Mouse (Mus musculus) E14TG2a.4 (cell line): ENCODE measurements around the gene Cep170b.

Source experiments
- H3K27me3 ChIP-seq: 2 replicates; pipeline ENCODE4 v1.6.1; 2014; ENCODE audit warnings: low read length, control low read depth; ENCODE audit not compliant: insufficient read depth
- H3K36me3 ChIP-seq: 2 replicates; pipeline ENCODE4 v1.6.1; 2014; ENCODE audit warnings: low read length, control low read depth; ENCODE audit not compliant: insufficient read depth
- H3K4me1 ChIP-seq: replicated peaks from 2 replicates; pipeline ENCODE4 v1.6.1; 2014; ENCODE audit warnings: low read depth, low read length, control low read depth
- H3K4me3 ChIP-seq: replicated peaks from 2 replicates; pipeline ENCODE4 v1.5.1; 2014; ENCODE audit warnings: mild to moderate bottlenecking, low read length
- H3K9me3 ChIP-seq: 2 replicates; pipeline ENCODE4 v1.6.1; 2014; ENCODE audit warnings: low read length, control low read depth
- CTCF ChIP-seq: conservative IDR thresholded peaks from 2 replicates; pipeline ENCODE4 v1.5.1; 2014; ENCODE audit warnings: low read length
- NANOG ChIP-seq: IDR thresholded peaks from 2 replicates; pipeline ENCODE4 v1.6.1; 2014; ENCODE audit warnings: borderline replicate concordance, low read length, mixed read lengths
- POU5F1 ChIP-seq: IDR thresholded peaks from 2 replicates; pipeline ENCODE4 v1.6.1; 2014; ENCODE audit warnings: low read length, borderline replicate concordance

Gene Cep170b

GRCm38 (mm10) chr12:112769031-112769430 is 48.8 kb downstream of the Cep170b start:
- Histone ChIP-seq H3K4me1 (peaks cover 23% of the 10 kb centered on the region), H3K9me3 (no peaks in the 10 kb centered on the region), H3K4me3 (no peak overlapping the region), H3K27me3 (0 out of 2 replicates have a peak, but pooled peaks cover 8% of the 10 kb centered on the region), H3K36me3 (no peaks in the 10 kb centered on the region)
- TF ChIP-seq NANOG (no peak), CTCF (no peak), POU5F1 (no peak)

GRCm38 (mm10) chr12:112769751-112770150 is 49.5 kb downstream of the Cep170b start:
- 0 out of 2 replicates have a peak, but pooled peaks cover 12% of the 10 kb centered on the region for H3K27me3 ChIP-seq
- H3K36me3 ChIP-seq = no peaks in the 10 kb centered on the region
- H3K4me3 ChIP-seq = no peak overlapping the region
- H3K4me1 ChIP-seq = peaks cover 24% of the 10 kb centered on the region
- no peak for TF ChIP-seq CTCF
- TF ChIP-seq POU5F1 = no peak
- TF ChIP-seq NANOG = no peak
- H3K9me3 ChIP-seq = no peaks in the 10 kb centered on the region

- TF ChIP-seq NANOG (no peak), POU5F1 (no peak), CTCF (no peak)
- H3K9me3 ChIP-seq = no peaks in the 10 kb centered on the region
- H3K4me3 ChIP-seq = no peak overlapping the region
- no peaks in the 10 kb centered on the region for H3K36me3 ChIP-seq
- H3K27me3 ChIP-seq = 0 out of 2 replicates have a peak, but pooled peaks cover 12% of the 10 kb centered on the region
- H3K4me1 ChIP-seq = peaks cover 24% of the 10 kb centered on the region
These were observed 50.1 kb downstream of the Cep170b start for GRCm38 (mm10) chr12:112770396-112770795.

- no peaks in the 10 kb centered on the region for H3K36me3 ChIP-seq
- no peak for TF ChIP-seq NANOG
- TF ChIP-seq CTCF = no peak
- TF ChIP-seq POU5F1 = no peak
- 0 out of 2 replicates have a peak, but pooled peaks cover 12% of the 10 kb centered on the region for H3K27me3 ChIP-seq
- peaks cover 24% of the 10 kb centered on the region for H3K4me1 ChIP-seq
- H3K4me3 ChIP-seq = no peak overlapping the region
- no peaks in the 10 kb centered on the region for H3K9me3 ChIP-seq
These were observed 52.1 kb downstream of the Cep170b start for GRCm38 (mm10) chr12:112772306-112772705.

- H3K4me3 ChIP-seq = no peak overlapping the region
- 0 out of 2 replicates have a peak, but pooled peaks cover 12% of the 10 kb centered on the region for H3K27me3 ChIP-seq
- TF ChIP-seq POU5F1 = no peak
- no peak for TF ChIP-seq CTCF
- no peak for TF ChIP-seq NANOG
- H3K36me3 ChIP-seq = no peaks in the 10 kb centered on the region
- peaks cover 24% of the 10 kb centered on the region for H3K4me1 ChIP-seq
- H3K9me3 ChIP-seq = no peaks in the 10 kb centered on the region
These were observed 53.1 kb downstream of the Cep170b start for GRCm38 (mm10) chr12:112773366-112773765.

- TF ChIP-seq POU5F1 = no peak
- no peak for TF ChIP-seq CTCF
- TF ChIP-seq NANOG = no peak
- H3K4me1 ChIP-seq = peaks cover 24% of the 10 kb centered on the region
- H3K27me3 ChIP-seq = 0 out of 2 replicates have a peak, but pooled peaks cover 12% of the 10 kb centered on the region
- no peak overlapping the region for H3K4me3 ChIP-seq
- no peaks in the 10 kb centered on the region for H3K9me3 ChIP-seq
- no peaks in the 10 kb centered on the region for H3K36me3 ChIP-seq
These were observed 53.8 kb downstream of the Cep170b start for GRCm38 (mm10) chr12:112774026-112774425.

GRCm38 (mm10) chr12:112774481-112774880 is 54.2 kb downstream of the Cep170b start:
- H3K4me1 ChIP-seq = peaks cover 24% of the 10 kb centered on the region
- H3K27me3 ChIP-seq = 0 out of 2 replicates have a peak, but pooled peaks cover 12% of the 10 kb centered on the region
- no peaks in the 10 kb centered on the region for H3K9me3 ChIP-seq
- TF ChIP-seq POU5F1 = no peak
- TF ChIP-seq CTCF = no peak
- TF ChIP-seq NANOG = no peak
- H3K36me3 ChIP-seq = no peaks in the 10 kb centered on the region
- no peak overlapping the region for H3K4me3 ChIP-seq

- Histone ChIP-seq H3K36me3 (peaks cover 9% of the 10 kb centered on the region), H3K4me1 (peaks cover 68% of the 10 kb centered on the region)
- no peak for TF ChIP-seq NANOG
- no peak for TF ChIP-seq CTCF
- no peak for TF ChIP-seq POU5F1
These were observed 70.8 kb downstream of the Cep170b start for GRCm38 (mm10) chr12:112791026-112791425.

GRCm38 (mm10) chr12:112793601-112794355 is 73.5 kb downstream of the Cep170b start:
- Histone ChIP-seq H3K9me3 (no peaks in the 10 kb centered on the region), H3K36me3 (no peaks in the 10 kb centered on the region), H3K4me1 (peaks cover 80% of the 10 kb centered on the region), H3K27me3 (no peaks in the 10 kb centered on the region), H3K4me3 (peak overlapping the region; percentile 76)
- TF ChIP-seq CTCF (no peak), POU5F1 (no peak), NANOG (no peak)

More at GRCm38 (mm10) chr12:112791026-112791425, 70.8 kb downstream of the Cep170b start:
- Histone ChIP-seq H3K9me3 (no peaks in the 10 kb centered on the region), H3K4me3 (no peak overlapping the region), H3K27me3 (no peaks in the 10 kb centered on the region)
